Mouse (Mus musculus) adrenal gland, adult 10 weeks (tissue): ENCODE data around the gene Bzw2. TPM values are rescaled to one million over a fixed set of nuclear protein-coding genes. Genes with fewer than 3 reads are reported as not detected.

ENCODE experiments used
- polyA plus RNA-seq: library from polyadenylated mRNA; stranded (reverse); fragments of 350-450 nt; fragmentation: Illumina TruSeq; extraction: RNeasy Lipid Tissue Mini Kit (QIAGEN cat#74804); gene quantifications from one replicate; pipeline ENCODE4 v1.2.3, GENCODE M21; 2014; ENCODE audit warnings: low read depth, low replicate concordance

Bzw2 gene
- polyA plus RNA-seq: 19.3 TPM

GRCm38 (mm10) chr12:36157638-36158308 is at the start of gene Bzw2:
Gene Bzw2 (minus strand): TSS chr12:36158080.

GRCm38 (mm10) chr12:36156637-36157303 is 1.1 kb downstream of the Bzw2 start, which contains the start of gene Ankmy2:
Gene Ankmy2 (plus strand): TSS chr12:36157114.

GRCm38 (mm10) chr12:36042348-36042778 is 115.5 kb downstream of the Bzw2 start, which contains the start of gene Tspan13:
Gene Tspan13 (minus strand): TSS chr12:36042500.

Other genes starting within 250 kb of the Bzw2 start
- gene Agr3, start 232.5 kb downstream of the Bzw2 start, polyA plus RNA-seq: not detected
- not detected for gene Agr2, start 165.2 kb downstream of the Bzw2 start, polyA plus RNA-seq
- gene Tspan13, start 115.6 kb downstream of the Bzw2 start, polyA plus RNA-seq: 42.5 TPM
- gene Ankmy2, start 966 bp downstream of the Bzw2 start, polyA plus RNA-seq: 54.1 TPM
- not detected for gene Lrrc72, start 95.3 kb upstream of the Bzw2 start, polyA plus RNA-seq
- gene Sostdc1, start 156.1 kb upstream of the Bzw2 start, polyA plus RNA-seq: 1.2 TPM
- gene Ispd, start 223.4 kb upstream of the Bzw2 start, polyA plus RNA-seq: 9.6 TPM
- not detected for gene D630036H23Rik, start 224.1 kb upstream of the Bzw2 start, polyA plus RNA-seq